Mouse (Mus musculus): ENCODE results near the gene Agbl2. TPM values are rescaled to one million over a fixed set of nuclear protein-coding genes. Genes with fewer than 3 reads are reported as not detected.

Agbl2 gene
- polyA plus RNA-seq, 1 experiment from 2014 or later = not detected

- no peak overlapping the region for H3K4me3 ChIP-seq (replicated peaks)
- H3K27me3 ChIP-seq = no peaks in the 10 kb centered on the region
- no peak for ATAC-seq (ENCODE audit: insufficient read depth)
- no peak overlapping the region for H3K4me2 ChIP-seq
- no peak overlapping the region for H3K9ac ChIP-seq
- H3K27ac ChIP-seq (replicated peaks) = no peak overlapping the region
- peaks cover 30% of the 10 kb centered on the region for H3K4me1 ChIP-seq (replicated peaks)
- peaks cover 8% of the 10 kb centered on the region; the same call in 1 of the 2 replicates for H3K36me3 ChIP-seq (replicated peaks)
- H3K9me3 ChIP-seq (replicated peaks) = no peaks in the 10 kb centered on the region
- WGBS (ENCODE audit: insufficient replicate concordance) = 54% methylated on average over 5 of the region's 5 CpGs
Measured at GRCm38 (mm10) chr2:90845234-90845633, 62.7 kb downstream of the Agbl2 start.

GRCm38 (mm10) chr2:90846171-90846570 lies 63.6 kb downstream of the Agbl2 start:
- Histone ChIP-seq H3K9me3 (replicated peaks) (no peaks in the 10 kb centered on the region), H3K4me1 (replicated peaks) (peaks cover 30% of the 10 kb centered on the region), H3K4me2 (peak overlapping the region; percentile 89), H3K9ac (peak overlapping the region; percentile 50; the same call in 1 of the 2 replicates), H3K27me3 (no peaks in the 10 kb centered on the region), H3K4me3 (replicated peaks) (peak overlapping the region; percentile 86), H3K36me3 (replicated peaks) (peaks cover 17% of the 10 kb centered on the region), H3K27ac (replicated peaks) (peak overlapping the region; percentile 73)
- no peak for ATAC-seq (ENCODE audit: insufficient read depth)
- 56% methylated on average over 6 of the region's 6 CpGs for WGBS (ENCODE audit: insufficient replicate concordance)

- peaks cover 30% of the 10 kb centered on the region for H3K4me1 ChIP-seq (replicated peaks)
- peaks cover 22% of the 10 kb centered on the region for H3K36me3 ChIP-seq (replicated peaks)
- peak overlapping the region; percentile 86 for H3K4me3 ChIP-seq (replicated peaks)
- peak overlapping the region; percentile 50 for H3K9ac ChIP-seq
- H3K9me3 ChIP-seq (replicated peaks) = no peaks in the 10 kb centered on the region
- WGBS (ENCODE audit: insufficient replicate concordance) = 3% methylated on average over 8 of the region's 8 CpGs
- H3K4me2 ChIP-seq = peak overlapping the region; percentile 89
- no peaks in the 10 kb centered on the region for H3K27me3 ChIP-seq
- ATAC-seq (ENCODE audit: insufficient read depth) = peak; percentile 19; the same call in 1 of the 2 replicates
- peak overlapping the region; percentile 73 for H3K27ac ChIP-seq (replicated peaks)
Measured at GRCm38 (mm10) chr2:90846597-90846954, 64.0 kb downstream of the Agbl2 start.

DNA sequence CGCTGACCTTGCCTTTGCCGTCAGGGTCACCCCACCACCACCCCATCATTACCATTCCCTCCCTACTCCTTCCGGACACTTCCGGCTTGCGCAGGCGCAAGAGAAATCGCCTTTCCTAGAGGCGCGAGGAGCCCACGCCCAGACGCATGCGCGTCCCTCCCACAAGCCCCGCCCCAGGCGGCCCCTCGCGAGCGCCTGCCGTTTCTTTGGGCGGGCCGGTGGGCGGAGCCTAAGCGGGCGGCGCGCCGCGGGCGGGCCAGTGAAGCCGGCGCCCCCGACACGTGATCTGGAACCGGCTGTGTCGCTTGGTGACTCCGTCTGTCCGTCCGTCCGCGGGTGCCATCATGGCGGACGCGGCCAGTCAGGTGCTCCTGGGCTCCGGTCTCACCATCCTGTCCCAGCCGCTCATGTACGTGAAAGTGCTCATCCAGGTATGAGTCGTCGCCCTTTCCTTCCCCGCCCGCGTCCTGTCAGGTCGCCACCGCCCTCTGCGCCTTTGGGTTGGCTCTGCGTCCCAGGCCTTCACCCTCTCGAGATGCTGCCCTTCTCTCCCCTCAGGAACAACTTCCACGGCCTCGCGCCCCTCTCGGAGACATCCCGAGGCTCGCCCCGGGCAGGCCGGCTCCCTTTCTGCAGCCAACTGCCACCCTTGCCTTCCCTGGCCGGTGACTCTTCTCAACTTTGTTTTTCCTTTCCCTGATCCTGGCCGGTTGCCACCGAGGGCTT lies 64.6 kb downstream of the Agbl2 start, which contains the start of gene Mtch2:
Mtch2 (plus strand) TSS at position 201 of the 726 bp plus-strand sequence.
- peak; percentile 95 for ATAC-seq (ENCODE audit: insufficient read depth)
- peak within 1 kb of the TSS; percentile 86 for H3K9ac ChIP-seq
- peak within 1 kb of the TSS; percentile 84 for H3K27ac ChIP-seq (replicated peaks)
- H3K4me2 ChIP-seq = peak within 1 kb of the TSS; percentile 89
- H3K9me3 ChIP-seq (replicated peaks) = no peaks in the 10 kb centered on the region
- no peaks in the 10 kb centered on the region for H3K27me3 ChIP-seq
- under 1% methylated on average over 67 of the region's 67 CpGs for WGBS (ENCODE audit: insufficient replicate concordance)
- peaks cover 30% of the 10 kb centered on the region for H3K4me1 ChIP-seq (replicated peaks)
- peak within 1 kb of the TSS; percentile 86 for H3K4me3 ChIP-seq (replicated peaks)
- peaks cover 26% of the 10 kb centered on the region for H3K36me3 ChIP-seq (replicated peaks)

- no peaks in the 10 kb centered on the region for H3K27me3 ChIP-seq
- H3K9me3 ChIP-seq (replicated peaks) = no peaks in the 10 kb centered on the region
- no peak for ATAC-seq (ENCODE audit: insufficient read depth)
- H3K36me3 ChIP-seq (replicated peaks) = peaks cover 30% of the 10 kb centered on the region
- peak overlapping the region; percentile 89 for H3K4me2 ChIP-seq
- peaks cover 30% of the 10 kb centered on the region for H3K4me1 ChIP-seq (replicated peaks)
- under 1% methylated on average over 13 of the region's 13 CpGs for WGBS (ENCODE audit: insufficient replicate concordance)
- peak overlapping the region; percentile 84 for H3K27ac ChIP-seq (replicated peaks)
- peak overlapping the region; percentile 86 for H3K4me3 ChIP-seq (replicated peaks)
- peak overlapping the region; percentile 86 for H3K9ac ChIP-seq
Measured at GRCm38 (mm10) chr2:90847681-90848050, 65.1 kb downstream of the Agbl2 start.

DNA sequence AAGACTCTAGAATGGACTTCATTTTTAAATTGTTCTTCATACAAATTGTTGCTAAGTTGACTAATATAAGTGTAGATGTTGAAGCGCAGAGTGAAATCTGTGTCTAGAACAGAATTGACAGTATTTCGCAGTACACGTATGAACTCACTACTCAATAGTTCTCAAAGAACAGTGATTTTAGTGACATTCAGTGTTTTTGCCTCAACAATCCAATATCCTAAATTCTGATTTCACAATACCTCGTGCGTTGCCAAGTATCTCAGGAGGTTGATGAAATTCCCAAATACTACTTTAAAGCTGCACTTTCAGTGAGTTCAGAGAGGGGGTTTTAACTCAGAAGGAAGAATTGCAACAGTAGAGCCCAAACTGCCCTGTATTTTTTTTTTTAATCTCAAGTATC lies 65.8 kb downstream of the Agbl2 start:
- no peaks in the 10 kb centered on the region for H3K27me3 ChIP-seq
- peak overlapping the region; percentile 86 for H3K4me3 ChIP-seq (replicated peaks)
- H3K27ac ChIP-seq (replicated peaks) = no peak overlapping the region
- H3K4me2 ChIP-seq = peak overlapping the region; percentile 89
- ATAC-seq (ENCODE audit: insufficient read depth) = no peak
- no peak overlapping the region for H3K9ac ChIP-seq
- WGBS (ENCODE audit: insufficient replicate concordance) = 85% methylated on average over 5 of the region's 5 CpGs
- peaks cover 30% of the 10 kb centered on the region for H3K4me1 ChIP-seq (replicated peaks)
- no peaks in the 10 kb centered on the region for H3K9me3 ChIP-seq (replicated peaks)
- peaks cover 37% of the 10 kb centered on the region for H3K36me3 ChIP-seq (replicated peaks)

- H3K4me1 ChIP-seq (replicated peaks) = peaks cover 26% of the 10 kb centered on the region
- H3K4me3 ChIP-seq (replicated peaks) = no peak overlapping the region
- H3K36me3 ChIP-seq (replicated peaks) = peaks cover 52% of the 10 kb centered on the region
- H3K4me2 ChIP-seq = no peak overlapping the region
- 90% methylated on average over 1 of the region's 1 CpGs for WGBS (ENCODE audit: insufficient replicate concordance)
- ATAC-seq (ENCODE audit: insufficient read depth) = no peak
- no peaks in the 10 kb centered on the region for H3K27me3 ChIP-seq
- no peak overlapping the region for H3K27ac ChIP-seq (replicated peaks)
- no peaks in the 10 kb centered on the region for H3K9me3 ChIP-seq (replicated peaks)
- H3K9ac ChIP-seq = no peak overlapping the region
Measured at GRCm38 (mm10) chr2:90850401-90850800, 67.9 kb downstream of the Agbl2 start.

- ATAC-seq (ENCODE audit: insufficient read depth) = no peak
- no peak overlapping the region for H3K9ac ChIP-seq
- no peak overlapping the region for H3K4me3 ChIP-seq (replicated peaks)
- WGBS (ENCODE audit: insufficient replicate concordance) = 88% methylated on average over 2 of the region's 2 CpGs
- H3K27ac ChIP-seq (replicated peaks) = no peak overlapping the region
- peaks cover 83% of the 10 kb centered on the region for H3K36me3 ChIP-seq (replicated peaks)
- no peaks in the 10 kb centered on the region for H3K9me3 ChIP-seq (replicated peaks)
- H3K4me2 ChIP-seq = no peak overlapping the region
- no peaks in the 10 kb centered on the region for H3K27me3 ChIP-seq
- no peaks in the 10 kb centered on the region for H3K4me1 ChIP-seq (replicated peaks)
Measured at GRCm38 (mm10) chr2:90861486-90861885, 79.0 kb downstream of the Agbl2 start.

DNA sequence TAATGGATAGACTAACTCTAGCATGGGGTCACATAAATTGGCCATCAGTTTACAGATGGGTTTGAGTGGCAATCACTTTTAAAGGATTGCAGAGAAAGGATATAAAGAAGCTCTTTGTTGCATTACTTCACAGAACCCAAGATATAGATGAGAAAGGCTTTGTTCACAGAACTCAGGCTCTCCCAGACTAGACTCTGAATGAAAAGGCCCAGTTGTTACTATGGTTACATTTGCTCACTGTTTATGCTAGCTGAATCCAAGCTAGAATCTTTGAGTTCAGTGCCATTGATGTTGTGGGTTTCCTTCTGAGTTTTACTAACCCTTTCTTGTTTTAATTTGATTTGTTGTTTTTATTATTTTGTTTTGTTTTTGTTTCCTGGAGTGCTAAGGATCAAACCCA lies 81.7 kb downstream of the Agbl2 start:
- no peak overlapping the region for H3K9ac ChIP-seq
- no peaks in the 10 kb centered on the region for H3K27me3 ChIP-seq
- H3K9me3 ChIP-seq (replicated peaks) = no peaks in the 10 kb centered on the region
- H3K4me1 ChIP-seq (replicated peaks) = peaks cover 23% of the 10 kb centered on the region
- peaks cover 79% of the 10 kb centered on the region for H3K36me3 ChIP-seq (replicated peaks)
- no peak overlapping the region for H3K27ac ChIP-seq (replicated peaks)
- no peak for ATAC-seq (ENCODE audit: insufficient read depth)
- H3K4me2 ChIP-seq = no peak overlapping the region
- H3K4me3 ChIP-seq (replicated peaks) = no peak overlapping the region

DNA sequence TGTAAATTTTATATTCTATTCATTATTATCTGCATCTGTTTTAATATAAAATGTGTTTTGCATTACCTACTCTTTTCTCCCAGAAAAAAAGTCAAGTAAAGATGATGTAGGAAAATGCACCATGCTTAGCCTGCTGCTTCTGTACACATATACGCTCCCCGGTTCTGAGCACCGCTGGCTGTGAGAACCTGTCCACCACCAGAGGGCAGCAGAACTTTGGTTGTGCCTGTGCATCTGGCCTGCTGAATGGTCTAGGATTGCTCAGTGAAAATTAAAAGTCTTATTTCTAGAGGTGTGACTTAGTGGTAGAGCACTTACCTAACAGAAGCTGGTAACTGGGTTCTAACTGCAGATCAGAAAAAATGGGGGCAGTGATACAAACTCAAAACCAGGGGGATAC lies 84.0 kb downstream of the Agbl2 start:
- H3K27ac ChIP-seq (replicated peaks) = peak overlapping the region; percentile 60; the same call in 1 of the 2 replicates
- no peak; the same call in 1 of the 2 replicates for ATAC-seq (ENCODE audit: insufficient read depth)
- WGBS (ENCODE audit: insufficient replicate concordance) = 26% methylated on average over 3 of the region's 3 CpGs
- H3K4me3 ChIP-seq (replicated peaks) = no peak overlapping the region
- no peaks in the 10 kb centered on the region for H3K9me3 ChIP-seq (replicated peaks)
- no peak overlapping the region for H3K4me2 ChIP-seq
- peaks cover 47% of the 10 kb centered on the region for H3K4me1 ChIP-seq (replicated peaks)
- peaks cover 59% of the 10 kb centered on the region for H3K36me3 ChIP-seq (replicated peaks)
- no peaks in the 10 kb centered on the region for H3K27me3 ChIP-seq
- H3K9ac ChIP-seq = no peak overlapping the region

- peak overlapping the region; percentile 88 for H3K27ac ChIP-seq (replicated peaks)
- H3K4me2 ChIP-seq = peak overlapping the region; percentile 63
- peaks cover 27% of the 10 kb centered on the region for H3K36me3 ChIP-seq (replicated peaks)
- peak; percentile 93 for ATAC-seq (ENCODE audit: insufficient read depth)
- H3K27me3 ChIP-seq = no peaks in the 10 kb centered on the region
- peak overlapping the region; percentile 9 for H3K4me3 ChIP-seq (replicated peaks)
- peak overlapping the region; percentile 28 for H3K9ac ChIP-seq
- H3K4me1 ChIP-seq (replicated peaks) = peaks cover 54% of the 10 kb centered on the region
- no peaks in the 10 kb centered on the region for H3K9me3 ChIP-seq (replicated peaks)
- WGBS (ENCODE audit: insufficient replicate concordance) = 8% methylated on average over 4 of the region's 4 CpGs
Measured at GRCm38 (mm10) chr2:90870136-90870601, 87.6 kb downstream of the Agbl2 start.

Measured in liver, embryonic 15.5 days (tissue).